Mouse (Mus musculus): ENCODE data around the gene AC129217.1.

Gene AC129217.1

DNA sequence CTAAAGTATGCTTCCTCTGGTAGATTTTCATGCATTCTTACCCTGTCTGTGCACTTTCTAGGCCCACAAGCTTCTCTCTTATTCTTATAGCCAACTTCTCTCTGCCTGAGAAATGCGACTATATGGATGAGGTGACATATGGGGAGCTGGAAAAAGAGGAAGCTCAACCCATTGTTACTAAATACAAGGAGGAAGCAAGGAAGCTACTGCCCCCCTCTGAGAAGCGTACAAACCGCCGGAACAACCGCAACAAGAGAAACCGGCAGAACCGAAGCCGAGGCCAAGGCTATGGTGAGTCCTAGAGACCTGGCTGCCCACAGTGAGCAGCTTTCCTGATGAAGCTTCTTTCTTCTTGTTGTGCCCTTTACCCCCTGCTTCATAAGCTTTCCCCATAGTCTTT lies at the start of gene AC129217.1:
AC129217.1 (plus strand) TSS at position 114 of the 400 bp plus-strand sequence.
- DNase-seq (ENCODE audit: low spot score): no peak

DNA sequence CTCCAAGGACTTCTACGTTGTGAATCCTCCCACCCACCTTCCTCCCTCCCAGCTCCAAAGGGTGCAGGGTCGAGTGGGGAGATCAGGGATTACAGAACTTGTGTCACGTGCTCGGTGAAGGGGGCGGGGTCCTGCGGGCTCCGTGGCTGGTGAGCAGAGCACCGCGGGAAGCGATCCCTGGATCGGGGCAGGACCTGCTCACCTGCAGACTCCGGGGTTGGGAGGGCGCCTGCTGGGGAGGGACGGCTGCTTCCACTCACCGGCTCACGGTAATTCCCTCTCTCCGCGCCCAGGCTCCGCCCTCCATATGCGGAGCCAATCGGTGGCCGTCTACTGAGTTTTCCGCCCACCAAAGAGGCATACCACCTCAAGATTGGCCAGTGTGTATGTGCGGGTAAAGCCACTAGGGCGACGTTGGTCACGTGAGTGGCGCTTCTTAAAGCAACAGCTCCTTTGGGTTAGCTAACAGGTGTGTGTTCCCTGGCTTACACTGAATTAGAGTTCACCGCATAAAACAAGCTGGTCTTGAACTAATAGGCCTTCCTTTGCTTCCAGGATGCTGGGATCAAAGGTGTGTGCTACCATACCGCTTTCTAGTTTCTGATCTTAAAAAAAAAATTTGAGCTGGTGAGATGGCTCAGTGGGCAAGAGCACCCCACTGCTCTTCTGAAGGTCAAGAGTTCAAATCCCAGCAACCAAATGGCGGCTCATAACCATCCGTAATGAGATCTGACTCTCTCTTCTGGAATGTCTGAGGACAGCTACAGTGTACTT lies 43.4 kb upstream of the AC129217.1 start, which contains the start of gene Taf6l:
Taf6l (minus strand) TSS at position 410 of the 774 bp plus-strand sequence.
- peak; percentile 95 for DNase-seq (ENCODE audit: low spot score)

DNA sequence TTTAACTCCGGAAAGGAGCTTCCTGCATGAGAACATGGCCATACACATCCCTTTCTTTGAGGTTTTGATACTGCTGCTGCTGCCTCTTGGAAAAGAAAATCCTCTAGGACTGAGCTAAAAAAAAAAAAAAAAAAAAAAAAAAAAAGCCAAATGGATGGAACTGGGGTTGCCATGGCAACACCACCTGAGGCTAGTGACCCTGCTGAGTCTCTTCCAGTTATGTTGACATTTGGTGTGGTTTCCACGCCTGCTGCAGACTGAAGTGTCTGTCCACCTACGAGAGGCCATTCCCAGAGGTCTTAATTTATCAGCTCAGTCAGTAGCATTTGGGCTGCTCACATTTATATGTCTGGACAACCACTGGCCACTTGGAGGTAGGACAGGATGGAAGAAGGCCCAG lies 41.1 kb upstream of the AC129217.1 start:
- no peak for DNase-seq (ENCODE audit: low spot score)

DNA sequence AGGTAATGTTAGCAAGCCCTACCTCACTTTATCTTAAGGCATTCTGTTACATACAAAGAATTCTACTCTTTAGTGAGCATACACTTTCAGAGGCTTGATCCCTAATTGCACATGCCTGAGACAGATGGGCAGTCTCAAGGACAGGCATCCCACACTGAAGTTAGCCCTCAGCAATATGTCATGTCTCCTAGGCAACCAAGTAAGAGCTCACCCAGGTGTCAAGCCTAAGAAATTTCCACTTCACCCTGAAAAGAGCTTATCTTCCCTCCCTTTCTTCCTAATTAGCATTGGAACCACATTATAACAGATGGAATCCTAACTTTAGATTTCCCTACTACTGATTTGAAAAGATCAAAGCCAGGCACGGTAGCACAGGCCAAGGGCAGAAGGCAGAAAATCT lies 40.4 kb upstream of the AC129217.1 start:
- no peak for DNase-seq (ENCODE audit: low spot score)

DNA sequence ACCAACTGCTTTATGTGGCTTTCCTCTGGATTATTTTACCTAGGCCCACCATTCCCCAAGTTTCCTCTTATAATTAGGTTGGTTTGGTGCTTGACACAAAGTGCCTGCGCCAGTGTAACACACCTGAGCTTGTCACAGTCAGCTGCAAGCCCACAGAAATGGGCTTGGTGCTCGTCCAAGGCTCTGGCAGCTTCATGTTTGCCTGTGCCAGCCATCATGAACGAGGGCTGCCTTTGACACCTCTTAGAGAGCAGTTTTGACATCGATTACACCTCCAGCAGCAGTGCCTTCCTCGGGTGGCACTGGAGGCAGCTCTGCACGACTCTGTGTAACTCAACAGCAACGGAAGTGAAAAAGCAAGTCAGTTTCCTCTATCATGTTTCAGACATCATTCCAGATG lies 39.4 kb upstream of the AC129217.1 start:
- DNase-seq (ENCODE audit: low spot score): no peak

DNA sequence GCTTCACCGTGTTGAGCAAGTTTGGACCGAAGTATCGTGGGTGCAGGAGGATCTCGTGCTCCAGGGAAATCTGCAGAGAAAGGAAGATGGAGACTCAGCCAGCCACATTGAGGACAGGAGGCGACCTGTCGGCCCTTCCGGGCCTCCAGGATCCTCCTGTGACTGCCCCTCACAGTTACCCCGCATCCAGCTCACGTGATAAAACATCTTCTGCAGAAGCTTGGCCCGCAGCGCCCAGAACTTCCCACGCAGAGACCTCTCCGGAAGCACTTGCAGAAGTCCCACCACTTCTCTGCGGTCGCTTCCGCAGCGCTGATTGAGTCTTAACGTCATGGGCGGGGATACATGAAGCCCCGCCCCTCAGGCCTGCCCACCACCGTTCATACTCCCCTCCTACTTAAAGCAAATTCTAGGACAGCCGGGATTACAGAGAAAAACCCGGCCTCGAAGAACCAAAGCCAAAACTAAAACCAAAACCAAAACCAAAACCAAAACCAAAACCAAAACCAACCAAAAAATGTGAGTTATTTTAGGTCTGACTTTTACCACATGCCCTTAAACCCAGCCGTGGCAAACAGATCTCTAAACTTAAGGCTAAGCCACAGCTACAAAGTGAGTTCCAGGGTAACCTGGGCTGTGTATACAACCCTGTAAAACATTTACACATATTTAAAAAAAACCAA lies 31.2 kb upstream of the AC129217.1 start, which contains the start of gene Polr2g:
Polr2g (minus strand) TSS at position 314 of the 683 bp plus-strand sequence.
- peak; percentile 87 for DNase-seq (ENCODE audit: low spot score)

DNA sequence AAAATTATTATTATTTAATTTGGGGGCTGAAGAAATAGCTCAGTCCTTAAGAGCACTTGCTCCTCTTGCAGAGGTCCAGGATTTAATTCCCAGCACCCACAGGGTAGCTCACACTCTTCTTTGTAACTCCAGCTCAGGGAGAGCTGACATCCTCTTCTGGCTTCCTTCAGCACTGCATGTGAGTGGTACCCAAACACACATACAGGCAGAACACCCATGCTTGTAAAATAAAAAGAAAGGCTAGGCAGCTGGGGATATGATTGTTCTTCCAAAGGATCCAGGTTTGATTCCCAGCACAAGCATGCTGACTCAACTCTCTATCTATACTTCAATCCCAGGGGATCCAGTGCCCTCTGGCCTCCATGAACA lies 30.6 kb upstream of the AC129217.1 start:
- DNase-seq (ENCODE audit: low spot score): no peak

DNA sequence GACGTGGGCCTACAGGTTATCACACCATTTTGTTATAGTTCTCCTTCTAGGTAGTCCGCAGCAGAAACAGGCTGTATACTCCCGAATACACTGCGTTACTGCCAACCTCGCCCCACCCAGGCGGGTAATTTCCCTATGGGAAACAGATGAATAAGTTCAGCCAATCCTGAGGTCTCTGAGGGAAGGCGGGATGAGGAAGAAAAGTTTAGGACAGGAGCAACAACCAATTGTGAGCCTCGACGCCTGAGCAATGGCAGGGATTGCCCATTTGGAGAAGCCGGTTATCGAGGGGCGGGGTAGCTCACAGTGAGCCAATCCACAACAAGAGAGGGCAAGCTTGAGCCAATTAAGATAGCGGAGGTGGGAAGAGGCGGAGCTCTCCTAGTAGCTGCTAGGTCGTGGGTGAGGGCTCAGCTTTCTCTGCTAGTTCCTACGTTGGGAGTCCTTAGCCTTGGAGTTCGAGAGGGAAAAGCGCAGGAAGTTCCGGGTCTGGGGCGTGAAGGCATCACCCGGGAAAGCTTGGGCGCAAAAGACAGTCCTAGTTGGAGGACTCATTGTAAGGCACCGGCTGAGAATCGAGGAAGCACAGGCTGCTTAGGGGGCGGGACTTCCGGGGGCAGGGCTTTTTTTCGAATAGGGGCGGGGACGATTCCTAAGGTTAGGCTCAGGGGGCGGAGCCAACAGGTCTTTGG lies 27.3 kb upstream of the AC129217.1 start, which contains the start of gene Zbtb3:
Zbtb3 (plus strand) TSS at position 426 of the 692 bp plus-strand sequence.
- DNase-seq (ENCODE audit: low spot score): peak; percentile 98

DNA sequence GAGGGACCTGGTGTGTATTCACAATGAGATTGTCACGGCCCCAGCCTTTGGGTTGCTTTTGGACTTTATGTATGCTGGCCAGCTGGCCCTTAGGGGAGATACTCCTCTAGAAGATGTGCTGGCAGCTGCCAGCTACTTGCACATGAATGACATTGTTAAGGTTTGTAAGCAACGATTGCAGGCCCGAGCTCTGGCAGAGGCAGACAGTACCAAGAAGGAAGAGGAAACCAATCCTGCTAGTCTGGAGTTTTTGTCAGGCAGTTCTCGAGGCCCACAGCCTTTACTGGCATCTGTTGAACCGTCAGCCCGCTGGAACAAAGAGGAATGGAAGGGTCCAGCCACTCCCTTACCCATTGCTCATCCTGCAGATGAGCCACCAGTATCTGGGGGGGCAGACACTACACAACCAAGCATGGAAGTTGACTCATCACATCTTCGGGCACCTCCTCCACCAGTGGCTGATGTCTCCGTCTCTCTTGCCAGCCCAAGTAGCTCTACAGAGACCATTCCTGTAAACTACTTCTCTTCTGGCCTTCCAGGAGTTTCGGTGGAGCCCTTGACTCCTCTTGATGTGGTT lies 26.3 kb upstream of the AC129217.1 start:
- DNase-seq (ENCODE audit: low spot score): no peak

DNA sequence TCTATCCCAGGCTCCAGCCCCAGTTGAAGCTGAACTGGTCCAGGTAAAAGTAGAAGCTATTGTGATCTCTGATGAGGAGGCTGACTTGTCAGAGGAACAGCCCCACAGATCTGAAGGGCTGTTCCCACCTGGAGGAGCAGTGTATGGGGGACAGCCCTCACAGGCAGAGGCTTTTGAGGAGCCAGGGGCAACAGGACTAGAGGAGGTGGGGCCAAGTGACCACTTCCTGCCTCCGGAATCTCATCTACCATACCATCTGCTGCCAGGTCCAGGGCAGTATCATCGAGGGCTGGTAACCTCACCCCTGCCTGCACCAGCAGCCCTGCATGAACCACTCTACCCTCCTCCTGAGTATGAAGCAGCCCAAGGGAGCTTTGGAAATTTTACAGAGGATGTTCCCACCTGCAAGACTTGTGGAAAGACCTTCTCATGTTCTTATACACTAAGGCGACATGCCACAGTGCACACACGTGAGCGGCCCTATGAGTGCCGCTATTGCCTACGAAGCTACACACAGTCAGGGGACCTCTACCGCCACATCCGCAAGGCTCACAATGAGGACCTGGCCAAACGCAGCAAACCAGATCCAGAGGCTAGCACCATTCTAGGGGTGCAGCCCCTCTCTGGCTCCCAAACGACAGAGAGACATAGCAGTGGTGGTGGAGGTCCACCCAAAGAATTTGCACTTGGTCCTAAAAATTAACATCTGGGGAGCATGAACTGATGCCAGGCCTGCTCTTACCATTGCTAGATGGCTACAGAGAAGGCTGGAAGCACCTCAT lies 25.5 kb upstream of the AC129217.1 start:
- no peak for DNase-seq (ENCODE audit: low spot score)

DNA sequence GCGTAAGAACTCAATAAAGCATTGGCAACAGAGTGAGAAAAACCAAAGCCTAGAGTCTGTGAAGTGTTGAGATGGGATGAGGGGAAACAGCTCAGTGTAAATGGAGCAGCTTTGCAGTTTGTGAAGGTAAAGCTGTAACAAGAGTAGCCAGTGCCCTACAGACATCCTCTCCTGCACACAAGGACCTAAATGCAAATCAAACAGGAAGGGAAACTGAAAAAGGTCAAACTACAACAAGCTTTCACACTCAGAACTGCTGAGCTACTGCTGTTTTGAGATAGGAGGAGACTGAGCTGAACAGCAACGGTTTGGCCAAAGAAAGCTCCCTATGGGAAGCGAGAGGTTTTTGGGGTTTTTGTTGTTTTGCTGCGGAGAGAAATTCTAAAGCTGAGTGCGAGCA lies 22.8 kb upstream of the AC129217.1 start:
- no peak for DNase-seq (ENCODE audit: low spot score)

DNA sequence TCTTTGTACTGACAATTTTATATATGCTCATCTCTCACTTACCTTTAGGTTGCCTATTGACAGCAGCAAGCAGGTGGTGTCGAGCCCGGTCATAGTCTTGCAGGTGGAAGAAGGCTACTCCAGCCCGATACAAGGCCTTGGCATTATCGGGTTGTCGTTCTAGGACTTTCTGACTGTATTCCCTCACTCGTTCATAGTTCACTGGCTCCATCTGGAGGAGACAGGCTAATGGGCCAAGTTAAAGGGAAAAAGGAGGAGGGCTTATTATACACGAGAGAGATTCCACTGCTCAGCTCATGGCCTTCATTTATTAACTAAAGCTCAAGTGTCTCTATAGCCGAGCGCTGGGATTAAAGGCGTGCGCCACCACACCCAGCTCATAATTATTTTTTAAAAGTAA lies 13.8 kb upstream of the AC129217.1 start:
- no peak for DNase-seq (ENCODE audit: low spot score)

DNA sequence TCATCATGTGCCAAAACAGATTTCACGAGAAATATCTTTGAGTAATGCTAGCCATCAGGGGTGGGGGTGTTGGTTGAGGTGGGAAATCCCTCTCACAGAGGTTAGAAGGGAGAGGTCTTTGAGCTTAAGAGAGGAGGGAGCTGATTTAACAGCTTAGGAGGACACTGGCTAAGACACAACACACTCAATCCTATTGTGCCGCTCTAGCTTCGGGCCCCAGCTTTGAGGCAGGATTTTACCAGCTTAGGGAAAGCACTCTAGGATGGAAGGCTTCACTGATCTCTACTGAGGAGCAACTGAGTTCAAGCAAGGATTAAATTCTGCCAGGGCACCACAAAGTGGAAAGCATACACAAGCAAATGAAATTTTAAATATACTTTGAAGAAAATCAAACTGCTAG lies 12.6 kb upstream of the AC129217.1 start:
- no peak for DNase-seq (ENCODE audit: low spot score)

DNA sequence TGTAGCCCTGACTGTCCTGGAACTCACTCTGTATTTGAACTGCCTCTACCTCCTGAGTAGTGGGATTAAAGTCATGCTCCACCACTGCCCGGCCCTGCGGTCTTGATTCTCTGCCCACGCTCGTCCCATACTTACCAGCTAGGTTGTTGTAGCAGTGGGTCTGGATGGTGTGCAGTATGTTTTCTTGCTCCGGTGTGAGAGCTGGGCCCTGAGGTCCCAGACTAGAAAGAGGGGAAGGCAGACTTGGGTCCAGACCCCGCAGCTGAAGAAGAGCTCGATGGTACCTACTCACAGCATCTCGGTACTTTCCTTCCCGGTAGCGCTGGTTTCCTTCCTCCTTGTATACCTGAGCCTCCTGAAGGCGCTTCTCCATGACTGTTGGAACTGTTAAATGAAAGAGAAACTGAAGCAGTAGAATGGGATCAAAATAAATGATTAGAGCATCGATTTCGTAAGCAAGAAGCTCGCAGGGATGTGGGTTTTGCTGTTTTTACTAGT lies 11.2 kb upstream of the AC129217.1 start:
- no peak for DNase-seq (ENCODE audit: low spot score)

DNA sequence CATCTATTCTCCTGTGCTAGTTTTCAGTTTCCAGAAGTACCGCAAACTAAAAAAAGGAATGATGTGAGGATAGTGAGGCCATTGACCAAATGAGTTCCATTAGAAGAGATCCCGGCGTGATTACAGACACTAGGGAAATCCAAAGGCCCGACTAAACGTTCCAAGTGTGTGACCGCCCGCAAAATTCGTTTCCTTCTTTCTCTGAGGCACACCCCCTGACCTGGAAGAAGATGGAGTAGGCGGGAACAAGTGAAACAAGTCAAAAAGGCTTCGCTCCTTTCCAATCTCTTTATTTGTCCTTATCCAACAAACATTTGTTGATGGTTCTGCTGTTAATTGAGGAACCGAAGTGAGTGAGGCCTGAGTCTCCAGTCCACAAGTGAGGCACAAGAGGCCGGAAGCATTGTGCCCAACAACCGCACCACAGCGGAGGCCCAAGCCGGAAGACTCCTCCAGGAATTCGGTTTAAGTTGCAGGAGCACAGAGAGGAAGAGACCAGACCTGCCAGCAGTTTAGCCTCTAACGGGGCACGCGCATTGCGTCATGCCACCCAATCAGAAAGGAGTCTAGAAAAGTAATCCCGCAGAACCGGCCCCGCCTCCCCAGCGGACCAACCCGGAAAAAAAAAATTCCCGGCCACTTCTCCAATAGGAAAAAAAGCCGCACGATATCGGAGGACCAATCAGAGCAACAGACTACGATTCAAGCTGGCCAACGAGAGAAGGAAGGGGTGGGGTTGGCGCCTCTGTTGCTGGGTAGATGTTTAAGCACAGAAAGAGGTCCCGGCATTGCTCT lies 10.6 kb upstream of the AC129217.1 start, which contains the start of gene Ttc9c:
Ttc9c (minus strand) TSS at position 533 of the 795 bp plus-strand sequence.
- peak; percentile 96 for DNase-seq (ENCODE audit: low spot score)

DNA sequence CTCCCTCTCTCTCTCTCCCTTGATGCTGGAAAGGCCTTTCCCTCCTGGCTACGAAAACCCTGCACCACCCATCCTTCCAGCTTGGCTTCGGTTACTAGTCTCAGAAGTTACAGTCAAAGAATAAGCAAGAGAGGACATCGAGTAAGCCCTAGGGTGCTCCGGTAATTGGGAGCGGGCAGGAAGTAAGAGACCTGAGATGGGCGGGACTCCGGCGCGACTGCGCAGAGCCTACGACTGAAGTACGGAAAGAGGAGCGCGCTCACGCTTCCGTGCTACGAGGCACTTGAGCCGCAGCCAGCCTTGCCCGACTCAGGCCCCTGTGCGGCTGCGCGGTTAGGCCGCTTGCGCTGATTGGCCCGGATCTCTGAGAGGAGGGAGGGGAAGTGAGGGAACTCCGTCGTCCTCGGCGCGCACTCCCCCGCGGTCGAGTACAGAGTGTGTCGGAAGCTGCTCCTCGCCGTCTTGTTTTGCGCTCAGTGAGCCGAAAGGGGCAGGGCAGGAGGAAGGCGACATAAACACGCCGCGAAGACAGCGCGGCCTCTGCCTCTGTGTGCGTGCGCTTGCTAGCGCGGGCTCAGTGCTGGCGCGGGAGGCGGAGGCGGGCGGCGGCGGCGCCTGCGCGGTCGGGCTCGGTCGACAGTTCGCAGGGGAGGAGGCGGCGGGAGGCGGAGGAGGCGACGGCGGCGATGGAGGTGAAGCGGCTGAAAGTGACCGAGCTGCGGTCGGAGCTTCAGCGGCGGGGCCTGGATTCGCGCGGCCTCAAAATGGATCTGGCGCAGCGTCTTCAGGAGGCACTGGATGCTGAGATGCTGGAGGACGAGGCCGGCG lies 9.8 kb upstream of the AC129217.1 start, which contains the start of gene Hnrnpul2:
Hnrnpul2 (plus strand) TSS at position 415 of the 828 bp plus-strand sequence.
- DNase-seq (ENCODE audit: low spot score): peak; percentile 95

DNA sequence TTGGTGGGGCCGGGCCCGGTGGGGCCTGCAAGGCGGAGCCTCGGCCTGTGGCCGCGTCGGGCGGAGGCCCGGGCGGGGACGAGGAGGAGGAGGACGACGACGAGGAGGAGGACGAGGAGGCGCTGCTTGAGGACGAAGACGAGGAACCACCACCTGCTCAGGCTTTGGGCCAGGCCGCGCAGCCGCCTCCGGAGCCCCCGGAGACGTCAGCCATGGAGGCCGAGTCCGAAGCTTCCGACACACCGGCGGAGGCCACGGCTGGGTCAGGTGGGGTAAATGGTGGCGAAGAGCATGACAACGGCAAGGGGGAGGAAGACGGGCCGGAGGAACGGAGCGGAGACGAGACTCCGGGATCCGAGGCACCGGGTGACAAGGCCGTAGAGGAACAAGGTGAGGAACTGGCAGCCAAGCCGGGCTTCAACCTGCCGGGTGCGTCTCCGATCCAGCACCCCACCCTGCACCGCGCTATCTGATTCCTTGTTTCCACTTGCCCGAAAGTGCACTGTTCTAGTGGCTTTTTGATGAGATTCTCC lies 9.1 kb upstream of the AC129217.1 start:
- no peak for DNase-seq (ENCODE audit: low spot score)

DNA sequence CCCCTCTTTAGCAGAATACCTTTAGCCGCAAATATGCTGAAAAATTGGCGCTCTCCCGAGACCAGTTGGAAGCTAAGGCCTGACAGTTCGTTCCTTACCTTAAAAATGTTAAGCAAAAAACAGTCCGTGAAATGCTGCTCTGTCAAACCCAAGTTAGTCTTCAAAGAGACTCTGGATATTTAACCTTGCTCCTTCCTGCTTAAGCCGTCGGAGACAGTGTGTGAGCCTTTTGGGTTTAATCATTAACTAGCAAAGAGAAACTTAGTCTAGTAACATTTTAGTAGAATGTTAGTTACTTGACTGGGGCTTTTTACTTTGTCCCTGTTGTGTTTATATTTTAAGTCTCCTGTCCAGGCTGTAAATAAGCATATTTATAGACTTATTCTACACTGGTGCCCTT lies 8.4 kb upstream of the AC129217.1 start:
- no peak for DNase-seq (ENCODE audit: low spot score)

DNA sequence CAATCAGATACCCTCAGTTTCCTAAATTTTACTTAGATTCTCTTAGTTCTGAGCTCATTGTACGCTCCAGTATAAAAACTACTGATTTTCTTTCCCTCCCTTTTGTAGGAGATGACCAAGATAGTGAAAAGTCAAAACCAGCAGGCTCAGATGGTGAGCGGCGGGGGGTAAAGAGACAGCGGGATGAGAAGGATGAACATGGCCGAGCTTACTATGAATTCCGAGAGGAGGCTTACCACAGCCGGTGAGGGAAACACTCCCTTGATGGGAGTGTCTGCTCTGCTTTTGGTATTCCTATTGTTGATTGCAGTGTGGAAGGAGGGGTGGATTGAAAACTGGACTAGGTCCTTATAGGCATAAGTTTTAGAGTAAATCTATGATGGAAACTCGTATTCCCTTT lies 6.9 kb upstream of the AC129217.1 start:
- DNase-seq (ENCODE audit: low spot score): no peak

All from c-Kit-positive CD71-positive TER-119-positive erythroid progenitor cells, embryonic 14.5 days (primary cell).